Mouse (Mus musculus) heart, adult 2 months (tissue): ENCODE measurements around the gene Kmt2c. TPM values are rescaled to one million over a fixed set of nuclear protein-coding genes. Genes with fewer than 3 reads are reported as not detected.

ENCODE experiments used
- DNase-seq, 2 experiments: peaks; one replicate each; pipeline ENCODE4 v3.0.0; 2021
- H3K27ac ChIP-seq: fragments of 200-600 bp; 2 replicates; pipeline ENCODE4 v1.8.1; 2022
- H3K27me3 ChIP-seq: fragments of 200-500 bp; 2 replicates; pipeline ENCODE4 v1.6.1; 2012; ENCODE audit warnings: mild to moderate bottlenecking, low read length, inconsistent platforms, mixed read lengths; ENCODE audit not compliant: control insufficient read depth, insufficient read depth
- H3K36me3 ChIP-seq: fragments of 200-500 bp; 2 replicates; pipeline ENCODE4 v1.6.1; 2012; ENCODE audit warnings: low read length, inconsistent platforms; ENCODE audit not compliant: control insufficient read depth, insufficient read depth
- H3K4me1 ChIP-seq: fragments of 200-500 bp; 2 replicates; pipeline ENCODE4 v1.6.1; 2011; ENCODE audit warnings: low read length; ENCODE audit not compliant: control insufficient read depth, insufficient read depth
- H3K4me3 ChIP-seq: fragments of 200-600 bp; 2 replicates; pipeline ENCODE4 v1.8.1; 2022
- H3K79me2 ChIP-seq: fragments of 200-500 bp; replicated peaks from 2 replicates; pipeline ENCODE4 v1.6.1; 2012; ENCODE audit warnings: mild to moderate bottlenecking, inconsistent platforms, low read length, moderate library complexity, mixed read lengths; ENCODE audit not compliant: control insufficient read depth, insufficient read depth
- H3K9ac ChIP-seq: fragments of 200-500 bp; 2 replicates; pipeline ENCODE4 v1.6.1; 2012; ENCODE audit warnings: low read depth, mild to moderate bottlenecking, control low read depth, inconsistent platforms, low read length, mixed read lengths
- CTCF ChIP-seq: fragments of 200-600 bp; IDR thresholded peaks from 2 replicates; pipeline ENCODE4 v1.8.1; 2022; ENCODE audit warnings: antibody characterized with exemption, mild to moderate bottlenecking, moderate library complexity
- EP300 ChIP-seq: fragments of 200-500 bp; IDR thresholded peaks from 2 replicates; pipeline ENCODE4 v1.6.1; 2011; ENCODE audit warnings: low read depth, low read length, control low read depth; ENCODE audit not compliant: insufficient read depth
- POLR2A ChIP-seq: fragments of 200-500 bp; IDR thresholded peaks from 2 replicates; pipeline ENCODE4 v1.6.1; 2011; ENCODE audit warnings: mild to moderate bottlenecking, low read depth, low read length, control low read depth; ENCODE audit not compliant: insufficient read depth
- WGBS: fragments of 180-500 bp; shearing (Covaris S2); methylation state at CpG from one replicate; pipeline ENCODE4 v1.1.7; 2018; 5-methylcytosine and 5-hydroxymethylcytosine counted together
- intact Hi-C: fragments of 180-260 bp; cut with DNase I; formaldehyde crosslinking; loops from one replicate; pipeline ENCODE4 v1.15.1; 2025
- polyA plus RNA-seq: library from polyadenylated mRNA; depleted of rRNA; stranded (reverse); fragments of >200 nt; gene quantifications from 2 replicates; pipeline ENCODE4 v1.2.3, GENCODE M21; 2012
- total RNA-seq, 2 experiments: library from RNA; stranded (reverse); gene quantifications; 2 replicates each; pipeline ENCODE4 v1.2.3; 2021

Gene Kmt2c
- total and polyA plus RNA-seq, 3 experiments, result 11.6 to 44.0 (median 43.0) TPM

DNA sequence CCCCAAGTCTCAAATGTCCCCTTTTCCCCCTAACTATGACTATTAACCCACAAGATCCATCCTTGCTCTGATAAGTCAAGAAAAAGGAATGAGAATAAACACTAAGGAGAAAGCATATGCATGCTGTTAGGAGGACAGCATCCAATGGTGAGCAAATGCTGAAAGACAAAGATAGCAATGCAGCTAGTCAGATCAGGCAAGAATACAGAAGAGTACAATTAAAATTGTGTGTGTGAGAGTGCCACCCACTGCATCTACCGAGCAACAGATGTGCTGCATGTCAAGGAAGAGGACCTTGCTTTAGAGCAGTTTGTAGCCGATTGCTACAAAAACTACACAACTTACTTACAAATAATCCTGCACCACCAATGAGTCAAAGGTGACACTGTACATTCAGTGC is 145.1 kb downstream of the Kmt2c start:
- H3K27me3 ChIP-seq, result no peaks in the 10 kb centered on the region
- no peak overlapping the region for H3K27ac ChIP-seq
- no peak overlapping the region for H3K9ac ChIP-seq
- intact Hi-C loops, result no loop called here
- no peak overlapping the region for H3K4me3 ChIP-seq
- H3K4me1 ChIP-seq, result no peaks in the 10 kb centered on the region
- H3K36me3 ChIP-seq, result no peaks in the 10 kb centered on the region; the same call in 1 of the 2 replicates
- no peaks in the 10 kb centered on the region for H3K79me2 ChIP-seq
- DNase-seq, result no peak
- TF ChIP-seq EP300 (no peak), CTCF (no peak), POLR2A (no peak)
- 90% methylated on average over 2 of the region's 2 CpGs for WGBS

DNA sequence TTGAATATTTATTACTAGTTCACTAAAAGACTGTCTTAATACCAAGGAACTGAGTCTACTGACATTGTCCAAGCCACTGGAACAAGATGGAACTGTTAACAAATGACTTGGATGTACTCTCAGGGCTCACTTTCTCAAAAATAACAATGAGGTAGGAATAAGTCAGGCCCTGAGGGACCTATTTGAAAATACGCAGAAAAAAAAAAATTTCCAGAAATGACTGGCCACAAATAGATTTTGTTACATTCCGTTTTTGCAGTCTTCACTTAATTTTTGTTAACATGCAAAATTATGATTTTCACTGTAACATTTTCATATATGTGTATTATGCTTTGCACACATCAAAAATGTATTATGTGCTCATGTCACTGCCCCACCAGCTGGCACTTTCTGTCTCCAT is 167.3 kb downstream of the Kmt2c start:
- Histone ChIP-seq H3K27me3 (no peaks in the 10 kb centered on the region), H3K4me1 (no peaks in the 10 kb centered on the region), H3K36me3 (no peaks in the 10 kb centered on the region), H3K4me3 (no peak overlapping the region), H3K79me2 (no peaks in the 10 kb centered on the region; the same call in 1 of the 2 replicates), H3K27ac (no peak overlapping the region), H3K9ac (no peak overlapping the region)
- intact Hi-C loops, result no loop called here
- 85% methylated on average over 2 of the region's 2 CpGs for WGBS
- no peak for DNase-seq
- TF ChIP-seq POLR2A (no peak), EP300 (no peak), CTCF (no peak)

GRCm38 (mm10) chr5:25313881-25314280 is 184.7 kb downstream of the Kmt2c start:
- no peak overlapping the region for H3K27ac ChIP-seq
- intact Hi-C loops, result no loop called here
- WGBS, result 53% methylated on average over 6 of the region's 6 CpGs
- no peak overlapping the region for H3K9ac ChIP-seq
- H3K79me2 ChIP-seq, result no peaks in the 10 kb centered on the region; the same call in 1 of the 2 replicates
- H3K4me1 ChIP-seq, result no peaks in the 10 kb centered on the region
- H3K36me3 ChIP-seq, result no peaks in the 10 kb centered on the region; the same call in 1 of the 2 replicates
- H3K4me3 ChIP-seq, result no peak overlapping the region
- TF ChIP-seq EP300, result no peak
- TF ChIP-seq POLR2A, result no peak
- TF ChIP-seq CTCF, result no peak
- H3K27me3 ChIP-seq, result no peaks in the 10 kb centered on the region
- peak; percentile 14 to 28 for DNase-seq

GRCm38 (mm10) chr5:25310226-25310625 is 188.4 kb downstream of the Kmt2c start:
- no peak overlapping the region for H3K9ac ChIP-seq
- H3K4me1 ChIP-seq, result no peaks in the 10 kb centered on the region
- no peaks in the 10 kb centered on the region for H3K27me3 ChIP-seq
- DNase-seq, result no peak
- no peak for TF ChIP-seq CTCF
- TF ChIP-seq POLR2A, result no peak
- no peak for TF ChIP-seq EP300
- no peak overlapping the region for H3K4me3 ChIP-seq
- H3K27ac ChIP-seq, result no peak overlapping the region
- intact Hi-C loops, result no loop called here
- 96% methylated on average over 2 of the region's 2 CpGs for WGBS
- H3K79me2 ChIP-seq, result no peaks in the 10 kb centered on the region; the same call in 1 of the 2 replicates
- H3K36me3 ChIP-seq, result no peaks in the 10 kb centered on the region; the same call in 1 of the 2 replicates

DNA sequence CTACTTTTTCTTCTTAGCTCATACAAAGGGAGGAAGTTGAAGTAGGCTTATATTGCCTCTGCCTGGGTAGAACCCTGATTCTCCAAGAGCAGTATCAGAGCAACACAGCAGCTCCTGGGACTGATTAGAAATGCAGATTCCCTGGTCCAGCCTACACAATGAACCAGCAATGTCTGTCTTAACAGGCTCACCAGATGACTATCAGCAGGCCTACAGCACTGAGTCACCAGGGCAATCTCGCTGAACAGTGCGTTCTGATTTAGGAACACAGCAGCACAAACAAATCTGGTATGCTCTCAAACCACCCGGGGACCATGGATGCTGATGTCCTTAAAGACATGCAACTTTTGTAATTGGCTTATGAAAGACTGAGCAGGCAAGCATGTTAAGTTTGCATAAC is 201.8 kb downstream of the Kmt2c start:
- no peak overlapping the region for H3K4me3 ChIP-seq
- no peak for TF ChIP-seq CTCF
- no peak for TF ChIP-seq POLR2A
- no peak for TF ChIP-seq EP300
- no peak overlapping the region for H3K27ac ChIP-seq
- no peak for DNase-seq
- 24% methylated on average over 3 of the region's 3 CpGs for WGBS
- no peaks in the 10 kb centered on the region for H3K27me3 ChIP-seq
- H3K36me3 ChIP-seq, result peaks cover 11% of the 10 kb centered on the region
- no peaks in the 10 kb centered on the region; the same call in 1 of the 2 replicates for H3K79me2 ChIP-seq
- H3K9ac ChIP-seq, result no peak overlapping the region
- peaks cover 5% of the 10 kb centered on the region for H3K4me1 ChIP-seq
- intact Hi-C loops, result no loop called here

- no peak overlapping the region for H3K4me3 ChIP-seq
- no peak overlapping the region for H3K9ac ChIP-seq
- no peaks in the 10 kb centered on the region for H3K27me3 ChIP-seq
- H3K79me2 ChIP-seq, result no peaks in the 10 kb centered on the region
- intact Hi-C loops, result no loop called here
- TF ChIP-seq EP300 (no peak), CTCF (no peak), POLR2A (no peak)
- H3K27ac ChIP-seq, result no peak overlapping the region
- no peaks in the 10 kb centered on the region for H3K4me1 ChIP-seq
- no peak for DNase-seq
- peaks cover 9% of the 10 kb centered on the region for H3K36me3 ChIP-seq
- WGBS, result 96% methylated on average over 13 of the region's 13 CpGs
Measured at GRCm38 (mm10) chr5:25283988-25284387, 214.6 kb downstream of the Kmt2c start.
